In the genomic region with DNA sequence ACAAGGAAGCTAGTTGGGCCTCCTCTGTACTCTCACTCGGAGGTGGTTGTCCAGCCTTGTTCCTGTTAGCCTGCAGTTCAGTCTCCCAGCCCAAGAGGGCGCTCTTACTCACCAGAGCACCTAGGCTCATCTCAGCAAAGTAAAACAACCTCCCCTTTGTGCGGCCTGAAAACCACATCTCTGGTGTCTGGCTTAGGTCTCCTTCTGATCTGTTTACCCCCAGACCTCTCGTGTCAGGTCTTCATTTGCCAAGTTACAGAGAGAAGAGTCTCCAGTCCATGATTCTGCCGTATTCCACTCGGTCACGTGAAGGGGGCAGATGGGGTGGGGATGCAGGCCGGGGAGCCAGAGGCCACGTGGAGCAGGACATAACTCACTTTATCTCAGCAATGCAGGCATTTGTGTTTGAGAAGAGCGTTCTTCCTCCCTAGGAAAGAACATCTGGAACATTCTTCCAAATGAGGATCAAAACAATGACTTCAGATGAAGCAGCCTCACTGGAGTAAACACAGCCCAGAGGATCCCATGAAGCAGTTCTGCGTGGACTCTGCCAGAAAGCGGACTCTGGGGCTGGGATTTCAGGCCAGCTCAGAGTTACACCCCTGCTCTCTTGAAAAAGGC, we compare ENCODE assay signal across 8 mouse cellular contexts. TPM values are rescaled to one million over a fixed set of nuclear protein-coding genes. Genes with fewer than 3 reads are reported as not detected.
DNase-seq lines count a peak whose midpoint lies in the region; ATAC-seq and TF ChIP-seq lines count a peak whose summit lies in the region.

No protein-coding gene starts in this region.

- TF ChIP-seq EP300 in stomach, postnatal 0 days (optimal IDR thresholded peaks at IDR 0.05) = peak; percentile 20

- H3K4me1 ChIP-seq in hindbrain, embryonic 10.5 days (replicated peaks) = peaks cover 15% of the 10 kb centered on the region
- no peaks in the 10 kb centered on the region for H3K4me1 ChIP-seq in hindbrain, embryonic 14.5 days (replicated peaks; ENCODE audit: control insufficient read depth, insufficient read depth, low read length)
- no peaks in the 10 kb centered on the region for H3K4me1 ChIP-seq in cerebellum, adult 2 months (ENCODE audit: control insufficient read depth, insufficient read depth, low read length)
- peaks cover 18% of the 10 kb centered on the region for H3K4me1 ChIP-seq in limb, embryonic 11.5 days (ENCODE audit: control insufficient read depth, insufficient read depth, low read length)
- H3K4me1 ChIP-seq in neural tube, embryonic 11.5 days (ENCODE audit: control insufficient read depth, insufficient read depth, low read length) = peaks cover 1% of the 10 kb centered on the region
- H3K4me1 ChIP-seq in stomach, postnatal 0 days (replicated peaks; ENCODE audit: control insufficient read depth, insufficient read depth) = no peaks in the 10 kb centered on the region

- no peak overlapping the region for H3K4me3 ChIP-seq in hindbrain, embryonic 10.5 days
- H3K4me3 ChIP-seq in hindbrain, embryonic 14.5 days (replicated peaks; ENCODE audit: low read length) = no peak overlapping the region
- no peak overlapping the region for H3K4me3 ChIP-seq in cerebellum, adult 2 months (replicated peaks; ENCODE audit: insufficient read depth, low read depth, low read length)
- H3K4me3 ChIP-seq in limb, embryonic 11.5 days (ENCODE audit: low read depth, low read length) = no peak overlapping the region
- no peak overlapping the region for H3K4me3 ChIP-seq in neural tube, embryonic 11.5 days (ENCODE audit: low read depth, low read length)
- H3K4me3 ChIP-seq in stomach, postnatal 0 days (ENCODE audit: low read depth, low read length) = no peak overlapping the region

- no peaks in the 10 kb centered on the region for H3K27me3 ChIP-seq in hindbrain, embryonic 10.5 days (ENCODE audit: insufficient read depth, poor library complexity, severe bottlenecking)
- no peaks in the 10 kb centered on the region for H3K27me3 ChIP-seq in hindbrain, embryonic 14.5 days (ENCODE audit: control insufficient read depth, insufficient read depth, low read length)
- no peaks in the 10 kb centered on the region for H3K27me3 ChIP-seq in cerebellum, adult 2 months (ENCODE audit: control insufficient read depth, insufficient read depth, low read length)
- H3K27me3 ChIP-seq in limb, embryonic 11.5 days (ENCODE audit: control insufficient read depth, insufficient read depth, low read length) = no peaks in the 10 kb centered on the region
- no peaks in the 10 kb centered on the region for H3K27me3 ChIP-seq in neural tube, embryonic 11.5 days (ENCODE audit: control insufficient read depth, insufficient read depth, low read length)
- no peaks in the 10 kb centered on the region for H3K27me3 ChIP-seq in stomach, postnatal 0 days (ENCODE audit: control insufficient read depth, insufficient read depth, low read length)

- no peak overlapping the region for H3K9ac ChIP-seq in hindbrain, embryonic 14.5 days
- no peak overlapping the region for H3K9ac ChIP-seq in limb, embryonic 11.5 days (ENCODE audit: low read length)
- no peak overlapping the region for H3K9ac ChIP-seq in neural tube, embryonic 11.5 days (ENCODE audit: low read length)
- H3K9ac ChIP-seq in stomach, postnatal 0 days (ENCODE audit: low read length) = no peak overlapping the region

- peak; percentile 61 for TF ChIP-seq CTCF in cerebellum, adult 2 months (IDR thresholded peaks at IDR 0.05; ENCODE audit: borderline replicate concordance, insufficient read depth, low read depth, low read length)
- peak; percentile 94 for TF ChIP-seq CTCF in stomach, postnatal 0 days (IDR thresholded peaks at IDR 0.05; ENCODE audit: low read depth)

- no peaks in the 10 kb centered on the region for H3K9me3 ChIP-seq in hindbrain, embryonic 10.5 days
- no peaks in the 10 kb centered on the region for H3K9me3 ChIP-seq in hindbrain, embryonic 14.5 days (ENCODE audit: control insufficient read depth, low read length)
- H3K9me3 ChIP-seq in limb, embryonic 11.5 days (ENCODE audit: control insufficient read depth, low read length) = no peaks in the 10 kb centered on the region
- H3K9me3 ChIP-seq in neural tube, embryonic 11.5 days (ENCODE audit: control insufficient read depth, low read length) = no peaks in the 10 kb centered on the region
- H3K9me3 ChIP-seq in stomach, postnatal 0 days (ENCODE audit: control insufficient read depth, low read length) = no peaks in the 10 kb centered on the region

- DNase-seq in hindbrain, embryonic 10.5 days (ENCODE audit: low spot score) = peak; percentile 83
- no peak for DNase-seq in hindbrain, embryonic 14.5 days (ENCODE audit: low spot score)
- peak in 1 of 2 experiments; percentile 48 for DNase-seq in cerebellum, adult 2 months
- DNase-seq in gastrocnemius, adult 8-10 months (ENCODE audit: low spot score in 2 of 2) = peak; percentile 75
- DNase-seq in kidney, adult 11 months = peak; percentile 70
- peak; percentile 85 for DNase-seq in limb, embryonic 11.5 days (ENCODE audit: low spot score)
- DNase-seq in neural tube, embryonic 11.5 days (ENCODE audit: low spot score) = peak; percentile 71
- peak; percentile 77 for DNase-seq in stomach, postnatal 0 days (ENCODE audit: low spot score)

- H3K4me2 ChIP-seq in hindbrain, embryonic 14.5 days (replicated peaks) = no peak overlapping the region
- H3K4me2 ChIP-seq in limb, embryonic 11.5 days (ENCODE audit: low read depth, severe bottlenecking) = no peak overlapping the region
- H3K4me2 ChIP-seq in neural tube, embryonic 11.5 days (ENCODE audit: low read depth) = no peak overlapping the region
- no peak overlapping the region for H3K4me2 ChIP-seq in stomach, postnatal 0 days (replicated peaks; ENCODE audit: low read depth)

- ATAC-seq in hindbrain, embryonic 14.5 days (ENCODE audit: low FRiP score) = no peak
- no peak for ATAC-seq in limb, embryonic 11.5 days (ENCODE audit: insufficient number of reproducible peaks, low FRiP score, low TSS enrichment, low read depth)
- ATAC-seq in neural tube, embryonic 11.5 days (ENCODE audit: insufficient read depth, low FRiP score, low TSS enrichment) = no peak
- peak; percentile 79 for ATAC-seq in stomach, postnatal 0 days (ENCODE audit: low FRiP score, low TSS enrichment)

- peak overlapping the region; percentile 82 for H3K27ac ChIP-seq in hindbrain, embryonic 10.5 days
- no peak overlapping the region for H3K27ac ChIP-seq in hindbrain, embryonic 14.5 days
- H3K27ac ChIP-seq in cerebellum, adult 2 months (ENCODE audit: insufficient read depth, low read length) = no peak overlapping the region
- peak overlapping the region; percentile 36; the same call in 1 of the 2 replicates for H3K27ac ChIP-seq in limb, embryonic 11.5 days (replicated peaks; ENCODE audit: low read depth, low read length)
- H3K27ac ChIP-seq in neural tube, embryonic 11.5 days (ENCODE audit: low read depth, low read length) = peak overlapping the region; percentile 11; the same call in 1 of the 2 replicates
- H3K27ac ChIP-seq in stomach, postnatal 0 days (replicated peaks) = peak overlapping the region; percentile 90

- 63% methylated on average over 12 of the region's 12 CpGs for WGBS in hindbrain, embryonic 10.5 days
- 66% methylated on average over 12 of the region's 12 CpGs for WGBS in hindbrain, embryonic 14.5 days
- 70% methylated on average over 12 of the region's 12 CpGs for WGBS in cerebellum, adult 2 months
- 64% methylated on average over 12 of the region's 12 CpGs for WGBS in limb, embryonic 11.5 days
- whole genome bisulfite sequencing in neural tube, embryonic 11.5 days = 58% methylated on average over 12 of the region's 12 CpGs
- WGBS in stomach, postnatal 0 days = 26% methylated on average over 12 of the region's 12 CpGs

- no peak for TF ChIP-seq POLR2A in cerebellum, adult 2 months (IDR thresholded peaks at IDR 0.05; ENCODE audit: borderline replicate concordance, insufficient read depth, low read length)

- H3K36me3 ChIP-seq in hindbrain, embryonic 10.5 days = no peaks in the 10 kb centered on the region
- no peaks in the 10 kb centered on the region for H3K36me3 ChIP-seq in hindbrain, embryonic 14.5 days (replicated peaks; ENCODE audit: control insufficient read depth, insufficient read depth)
- H3K36me3 ChIP-seq in limb, embryonic 11.5 days (ENCODE audit: control insufficient read depth, insufficient read depth, low read length) = no peaks in the 10 kb centered on the region
- no peaks in the 10 kb centered on the region for H3K36me3 ChIP-seq in neural tube, embryonic 11.5 days (ENCODE audit: control insufficient read depth, insufficient read depth, low read length)
- H3K36me3 ChIP-seq in stomach, postnatal 0 days (ENCODE audit: control insufficient read depth, insufficient read depth, low read length) = no peaks in the 10 kb centered on the region

RNA-seq across cellular contexts. Expression of a gene that starts 27.5 kb away (rescaled TPM):
- not detected in 2 replicates for polyA plus RNA-seq in hindbrain, embryonic 10.5 days (2016; fragmentation: Nextera tagmentation; extraction: Ambion mirVana)
- not detected in 2 replicates for polyA plus RNA-seq in hindbrain, embryonic 14.5 days (2014; fragmentation: Nextera tagmentation; extraction: Ambion mirVana)
- not detected in 2 replicates for polyA plus RNA-seq in cerebellum, adult 2 months (2012; rRNA removed)
- not detected for total RNA-seq in gastrocnemius, adult 8-10 months (2022)
- not detected in 2 replicates for polyA plus RNA-seq in limb, embryonic 11.5 days (2014; fragmentation: Nextera tagmentation; extraction: Ambion mirVana)
- not detected in 2 replicates for polyA plus RNA-seq in neural tube, embryonic 11.5 days (2014; fragmentation: Nextera tagmentation; extraction: Ambion mirVana)
- 0.19 and 0.27 TPM in 2 replicates for polyA plus RNA-seq in stomach, postnatal 0 days (2015; fragmentation: Nextera tagmentation; extraction: Ambion mirVana)

RNA-seq across cellular contexts. Expression of a gene that starts 33.5 kb away (rescaled TPM):
- 38.4 and 42.9 TPM in 2 replicates for polyA plus RNA-seq in hindbrain, embryonic 10.5 days (2016; fragmentation: Nextera tagmentation; extraction: Ambion mirVana)
- polyA plus RNA-seq in hindbrain, embryonic 14.5 days (2014; fragmentation: Nextera tagmentation; extraction: Ambion mirVana) = 5.2 and 7.1 TPM in 2 replicates
- 4.9 and 5.1 TPM in 2 replicates for polyA plus RNA-seq in cerebellum, adult 2 months (2012; rRNA removed)
- total RNA-seq in gastrocnemius, adult 8-10 months (2022) = 10 to 100 TPM in 2 of 4 experiments, 1 to 10 TPM in 2; 3.8 to 15.6 (median 7.6) TPM
- polyA plus RNA-seq in limb, embryonic 11.5 days (2014; fragmentation: Nextera tagmentation; extraction: Ambion mirVana) = 47.3 and 48.2 TPM in 2 replicates
- polyA plus RNA-seq in neural tube, embryonic 11.5 days (2014; fragmentation: Nextera tagmentation; extraction: Ambion mirVana) = 50.6 and 57.0 TPM in 2 replicates
- 140 and 149 TPM in 2 replicates for polyA plus RNA-seq in stomach, postnatal 0 days (2015; fragmentation: Nextera tagmentation; extraction: Ambion mirVana)

RNA-seq across cellular contexts. Expression of a gene that starts 53.5 kb away (rescaled TPM):
- polyA plus RNA-seq in hindbrain, embryonic 10.5 days (2016; fragmentation: Nextera tagmentation; extraction: Ambion mirVana) = 1.4 and 3.2 TPM in 2 replicates
- 3.9 and 4.1 TPM in 2 replicates for polyA plus RNA-seq in hindbrain, embryonic 14.5 days (2014; fragmentation: Nextera tagmentation; extraction: Ambion mirVana)
- 9.5 and 11.3 TPM in 2 replicates for polyA plus RNA-seq in cerebellum, adult 2 months (2012; rRNA removed)
- total RNA-seq in gastrocnemius, adult 8-10 months (2022) = under 1 TPM in 2 of 4 experiments, not detected in 2; 0.24 to 0.29 TPM
- 1.5 and 2.0 TPM in 2 replicates for polyA plus RNA-seq in limb, embryonic 11.5 days (2014; fragmentation: Nextera tagmentation; extraction: Ambion mirVana)
- polyA plus RNA-seq in neural tube, embryonic 11.5 days (2014; fragmentation: Nextera tagmentation; extraction: Ambion mirVana) = 3.1 and 3.6 TPM in 2 replicates
- 1.2 TPM in 2 replicates for polyA plus RNA-seq in stomach, postnatal 0 days (2015; fragmentation: Nextera tagmentation; extraction: Ambion mirVana)

Comparison
In these comparisons a context has a peak if more than half of its experiments do, and no peak if none do; other contexts are left out.
1. H3K27ac ChIP-seq: peak in hindbrain, embryonic 10.5 days (single experiment), limb, embryonic 11.5 days (single experiment), neural tube, embryonic 11.5 days (single experiment) and stomach, postnatal 0 days (single experiment); none in hindbrain, embryonic 14.5 days (single experiment) and cerebellum, adult 2 months (single experiment).